Comparison of ENCODE assay signal across 8 mouse cellular contexts in genomic region chr6:30390714-30391697, GRCm38 (mm10). TPM values are rescaled to one million over a fixed set of nuclear protein-coding genes. Genes with fewer than 3 reads are reported as not detected.
DNase-seq lines count a peak whose midpoint lies in the region; ATAC-seq and TF ChIP-seq lines count a peak whose summit lies in the region.

TSS of gene Zc3hc1 (minus strand) at chr6:30391028.

- H3K27ac ChIP-seq in bone marrow macrophage, adult 2 months (ENCODE audit: insufficient read depth, low read depth, low read length), result peak within 1 kb of the TSS; percentile 67
- H3K27ac ChIP-seq in embryonic fibroblast, embryonic 13.5 days (ENCODE audit: insufficient read depth, low read length), result no peak within 1 kb of the TSS; the same call in 1 of the 2 replicates
- H3K27ac ChIP-seq in heart, embryonic 10.5 days, result peak within 1 kb of the TSS; percentile 89
- peak within 1 kb of the TSS; percentile 66; the same call in 1 of the 2 replicates for H3K27ac ChIP-seq in kidney, embryonic 15.5 days

- TF ChIP-seq CTCF in bone marrow macrophage, adult 2 months (IDR thresholded peaks at IDR 0.05; ENCODE audit: low read depth, low read length), result no peak
- TF ChIP-seq CTCF in embryonic fibroblast, embryonic 13.5 days (IDR thresholded peaks at IDR 0.05; ENCODE audit: borderline replicate concordance, insufficient read depth, low read length), result no peak

- no peaks in the 10 kb centered on the region for H3K9me3 ChIP-seq in heart, embryonic 10.5 days
- no peaks in the 10 kb centered on the region for H3K9me3 ChIP-seq in kidney, embryonic 15.5 days (replicated peaks)

- DNase-seq in B cell, adult 2 months, result peak; percentile 84 to 87
- DNase-seq in heart, embryonic 10.5 days (ENCODE audit: low spot score), result peak; percentile 93
- DNase-seq in liver, result peak; percentile 84
- peak; percentile 85 to 89 for DNase-seq in spleen, postnatal 4 days (ENCODE audit: low spot score in 2 of 2)

- H3K4me1 ChIP-seq in bone marrow macrophage, adult 2 months (ENCODE audit: control insufficient read depth, insufficient read depth, low read length), result peaks cover 7% of the 10 kb centered on the region
- H3K4me1 ChIP-seq in embryonic fibroblast, embryonic 13.5 days (ENCODE audit: control insufficient read depth, insufficient read depth, low read length), result no peaks in the 10 kb centered on the region
- H3K4me1 ChIP-seq in heart, embryonic 10.5 days, result 0 out of 2 replicates have a peak, but pooled peaks cover 3% of the 10 kb centered on the region
- H3K4me1 ChIP-seq in kidney, embryonic 15.5 days, result peaks cover 7% of the 10 kb centered on the region; the same call in 1 of the 2 replicates

- peak within 1 kb of the TSS; percentile 100 for H3K4me3 ChIP-seq in bone marrow macrophage, adult 2 months (ENCODE audit: insufficient read depth, low read length)
- peak within 1 kb of the TSS; percentile 94 for H3K4me3 ChIP-seq in embryonic fibroblast, embryonic 13.5 days (ENCODE audit: insufficient read depth, low read length)
- peak within 1 kb of the TSS; percentile 84 for H3K4me3 ChIP-seq in heart, embryonic 10.5 days
- peak within 1 kb of the TSS; percentile 81 for H3K4me3 ChIP-seq in kidney, embryonic 15.5 days (replicated peaks)

- no peaks in the 10 kb centered on the region for H3K27me3 ChIP-seq in heart, embryonic 10.5 days (ENCODE audit: insufficient read depth, poor library complexity, severe bottlenecking)
- H3K27me3 ChIP-seq in kidney, embryonic 15.5 days, result no peaks in the 10 kb centered on the region

- peak within 1 kb of the TSS; percentile 56 for H3K4me2 ChIP-seq in kidney, embryonic 15.5 days

- peak; percentile 86 for ATAC-seq in kidney, embryonic 15.5 days (replicated peaks; ENCODE audit: low FRiP score)
- peak; percentile 96 for ATAC-seq in monocyte, adult 5-6 weeks (replicated peaks; ENCODE audit: insufficient number of reproducible peaks, low FRiP score, low TSS enrichment, poor library complexity, severe bottlenecking)

- TF ChIP-seq POLR2A in bone marrow macrophage, adult 2 months (IDR thresholded peaks at IDR 0.05; ENCODE audit: borderline replicate concordance, low read depth, low read length), result peak; percentile 60; the same call in 1 of the 2 replicates
- peak; percentile 86 for TF ChIP-seq POLR2A in embryonic fibroblast, embryonic 13.5 days (IDR thresholded peaks at IDR 0.05; ENCODE audit: low read depth, low read length)

- H3K9ac ChIP-seq in kidney, embryonic 15.5 days, result peak within 1 kb of the TSS; percentile 65

- peaks cover 14% of the 10 kb centered on the region for H3K36me3 ChIP-seq in heart, embryonic 10.5 days
- peaks cover 16% of the 10 kb centered on the region for H3K36me3 ChIP-seq in kidney, embryonic 15.5 days

- 15% methylated on average over 33 of the region's 33 CpGs for WGBS in heart, embryonic 10.5 days
- WGBS in kidney, embryonic 15.5 days, result 17% methylated on average over 33 of the region's 33 CpGs

RNA-seq across cellular contexts. Expression of gene Zc3hc1, which starts in this region (rescaled TPM):
- polyA plus RNA-seq in bone marrow macrophage, adult 2 months (2012; ENCODE audit: insufficient read depth, insufficient read length, missing spikeins), result 16.7 and 18.9 TPM in 2 replicates
- polyA plus RNA-seq in embryonic fibroblast, embryonic 13.5 days (2011; ENCODE audit: insufficient read length, low read depth, missing spikeins), result 27.4 and 29.0 TPM in 2 replicates
- 55.6 and 71.2 TPM in 2 replicates for polyA plus RNA-seq in heart, embryonic 10.5 days (2016; fragmentation: Nextera tagmentation; extraction: Ambion mirVana)
- 63.6 and 69.4 TPM in 2 replicates for polyA plus RNA-seq in kidney, embryonic 15.5 days (2015; fragmentation: Nextera tagmentation; extraction: Ambion mirVana)
- total RNA-seq in monocyte, adult 5-6 weeks (2017), result 19.6 to 33.1 TPM (median 20.4 TPM) in 3 replicates
